Mouse (Mus musculus) liver, embryonic 11.5 days (tissue): ENCODE data around the gene Mettl7a2. TPM values are rescaled to one million over a fixed set of nuclear protein-coding genes. Genes with fewer than 3 reads are reported as not detected.
A peak's percentile ranks its signal among the peaks of the same experiment; 100 is the strongest.

Experiments used
- ATAC-seq: fragments of 200-750 bp; cut with Nextera tagmentation; replicated peaks from 2 replicates; pipeline ENCODE4 v1.8.0; 2017; ENCODE audit warnings: moderate number of reproducible peaks, mild to moderate bottlenecking, moderate TSS enrichment, moderate library complexity; ENCODE audit not compliant: low FRiP score
- DNase-seq: peaks from one replicate; pipeline ENCODE4 v3.0.0-alpha.2; 2017; ENCODE audit warnings: low spot score
- H3K27ac ChIP-seq: fragments of 300-500 bp; sonication (generic); 2 replicates; pipeline ENCODE4 v1.5.1; 2014; ENCODE audit warnings: mild to moderate bottlenecking, low read depth, low read length, control low read depth
- H3K27me3 ChIP-seq: fragments of 300-500 bp; sonication (generic); replicated peaks from 2 replicates; pipeline ENCODE4 v1.6.1; 2014; ENCODE audit warnings: low read length, mixed read lengths; ENCODE audit not compliant: control insufficient read depth, insufficient read depth
- H3K36me3 ChIP-seq: fragments of 300-500 bp; sonication (generic); 2 replicates; pipeline ENCODE4 v1.6.1; 2014; ENCODE audit warnings: mild to moderate bottlenecking, low read length, moderate library complexity, mixed read lengths; ENCODE audit not compliant: control insufficient read depth, insufficient read depth
- H3K4me1 ChIP-seq: fragments of 300-500 bp; sonication (generic); replicated peaks from 2 replicates; pipeline ENCODE4 v1.6.1; 2014; ENCODE audit warnings: low read length, mixed read lengths; ENCODE audit not compliant: control insufficient read depth, insufficient read depth
- H3K4me2 ChIP-seq: fragments of 300-500 bp; sonication (generic); 2 replicates; pipeline ENCODE4 v1.6.1; 2014; ENCODE audit warnings: mild to moderate bottlenecking, control low read depth, moderate library complexity
- H3K4me3 ChIP-seq: fragments of 300-500 bp; sonication (generic); 2 replicates; pipeline ENCODE4 v1.5.1; 2014; ENCODE audit warnings: low read depth, low read length, control low read depth
- H3K9ac ChIP-seq: fragments of 300-500 bp; sonication (generic); 2 replicates; pipeline ENCODE4 v1.6.1; 2014; ENCODE audit warnings: low read depth, low read length, control low read depth
- H3K9me3 ChIP-seq: fragments of 300-500 bp; sonication (generic); 2 replicates; pipeline ENCODE4 v1.6.1; 2016; ENCODE audit warnings: low read length, inconsistent platforms, mixed read lengths; ENCODE audit not compliant: control insufficient read depth
- WGBS: fragments of 180-500 bp; shearing (Covaris S2); extraction: QIAGEN DNeasy Blood & Tissue Kit; methylation state at CpG from one replicate; pipeline ENCODE4 v1.1.7; 2014; 5-methylcytosine and 5-hydroxymethylcytosine counted together
- polyA plus RNA-seq: library from polyadenylated mRNA; unstranded; fragments of >200 nt; fragmentation: Nextera tagmentation; extraction: Ambion mirVana; gene quantifications from 2 replicates; pipeline ENCODE4 v1.2.1, GENCODE M21; 2014

Mettl7a2 gene
- polyA plus RNA-seq, 1 experiment from 2014 or later = not detected

DNA sequence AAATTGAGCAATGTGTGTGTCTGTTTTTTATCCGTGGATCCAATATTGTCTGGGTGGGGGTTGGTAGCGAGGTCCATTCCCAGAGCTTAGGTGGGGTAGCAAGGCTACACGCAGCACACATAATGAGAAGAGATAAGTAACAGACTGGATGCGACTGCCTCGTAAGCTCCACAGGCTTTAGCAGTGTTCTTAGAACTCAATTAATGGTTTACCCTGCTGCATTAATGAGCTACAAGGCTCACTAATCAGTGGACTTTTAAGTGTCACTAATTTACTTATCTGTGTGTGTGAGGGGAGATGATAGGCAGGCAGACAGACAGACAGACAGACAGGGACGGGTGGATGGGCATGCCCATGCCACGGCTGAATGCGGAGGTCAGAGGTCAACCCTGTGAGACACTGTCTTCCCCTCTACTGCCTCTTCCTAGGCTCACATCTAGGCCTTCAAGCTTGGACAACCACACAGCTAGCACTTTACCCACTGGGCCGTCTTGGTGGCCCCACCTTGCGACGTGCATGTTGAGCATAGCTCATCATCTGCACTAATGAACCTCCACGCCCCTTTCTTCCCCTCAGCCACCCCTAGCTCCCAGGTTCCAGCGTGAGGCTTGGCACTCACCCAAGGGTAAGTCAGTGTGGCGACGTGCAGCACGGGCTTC lies 47.7 kb downstream of the Mettl7a2 start:
- H3K27ac ChIP-seq = no peak overlapping the region
- no peak overlapping the region for H3K4me2 ChIP-seq
- H3K27me3 ChIP-seq = no peaks in the 10 kb centered on the region
- no peak overlapping the region for H3K4me3 ChIP-seq
- H3K36me3 ChIP-seq = peaks cover 84% of the 10 kb centered on the region
- no peaks in the 10 kb centered on the region for H3K9me3 ChIP-seq
- ATAC-seq (no peak), DNase-seq (no peak)
- H3K9ac ChIP-seq = no peak overlapping the region
- H3K4me1 ChIP-seq = peaks cover 9% of the 10 kb centered on the region
- WGBS = 84% methylated on average over 16 of the region's 16 CpGs

GRCm38 (mm10) chr15:100401811-100402210 lies 48.8 kb downstream of the Mettl7a2 start:
- 97% methylated on average over 4 of the region's 4 CpGs for WGBS
- DNase-seq (no peak), ATAC-seq (no peak)

GRCm38 (mm10) chr15:100402347-100402746 lies 49.3 kb downstream of the Mettl7a2 start:
- no peak for DNase-seq
- 84% methylated on average over 14 of the region's 14 CpGs for WGBS
- no peak overlapping the region for H3K9ac ChIP-seq
- ATAC-seq = no peak
- no peak overlapping the region for H3K27ac ChIP-seq
- H3K27me3 ChIP-seq = no peaks in the 10 kb centered on the region
- no peaks in the 10 kb centered on the region for H3K9me3 ChIP-seq
- H3K36me3 ChIP-seq = peaks cover 72% of the 10 kb centered on the region
- no peak overlapping the region for H3K4me2 ChIP-seq
- peaks cover 13% of the 10 kb centered on the region for H3K4me1 ChIP-seq
- H3K4me3 ChIP-seq = no peak overlapping the region

More at GRCm38 (mm10) chr15:100401811-100402210, 48.8 kb downstream of the Mettl7a2 start:
- peaks cover 13% of the 10 kb centered on the region for H3K4me1 ChIP-seq
- H3K36me3 ChIP-seq = peaks cover 76% of the 10 kb centered on the region
- H3K9ac ChIP-seq = no peak overlapping the region
- no peak overlapping the region for H3K4me2 ChIP-seq
- H3K27me3 ChIP-seq = no peaks in the 10 kb centered on the region
- no peak overlapping the region for H3K27ac ChIP-seq
- no peaks in the 10 kb centered on the region for H3K9me3 ChIP-seq
- no peak overlapping the region for H3K4me3 ChIP-seq

DNA sequence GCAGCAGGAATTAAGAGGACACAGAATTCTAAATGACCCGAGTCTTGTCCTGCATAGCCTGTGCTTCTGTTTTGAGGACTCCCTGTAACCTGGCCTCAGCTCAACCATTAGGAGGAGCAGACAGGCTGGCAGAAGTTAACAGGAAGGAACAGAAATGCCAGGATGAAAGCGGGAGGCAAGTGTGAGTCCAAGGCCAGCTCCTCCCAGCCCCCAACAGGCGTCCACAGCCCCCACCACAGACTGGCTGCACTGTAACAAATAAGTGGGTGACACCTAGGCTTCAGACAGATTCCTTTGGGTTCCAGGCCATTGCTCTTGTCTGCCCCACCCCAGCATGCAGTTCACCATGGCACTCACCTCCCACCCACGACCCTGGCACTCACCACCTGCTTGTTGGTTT lies 49.8 kb downstream of the Mettl7a2 start:
- WGBS = 74% methylated on average over 4 of the region's 4 CpGs
- ATAC-seq (no peak), DNase-seq (no peak)
- Histone ChIP-seq H3K4me1 (peaks cover 13% of the 10 kb centered on the region), H3K4me3 (no peak overlapping the region), H3K4me2 (no peak overlapping the region), H3K27me3 (no peaks in the 10 kb centered on the region), H3K9ac (no peak overlapping the region), H3K36me3 (peaks cover 68% of the 10 kb centered on the region), H3K9me3 (no peaks in the 10 kb centered on the region), H3K27ac (no peak overlapping the region)

- H3K9me3 ChIP-seq = no peaks in the 10 kb centered on the region
- H3K9ac ChIP-seq = no peak overlapping the region
- 90% methylated on average over 16 of the region's 16 CpGs for WGBS
- H3K4me3 ChIP-seq = no peak overlapping the region
- no peaks in the 10 kb centered on the region for H3K27me3 ChIP-seq
- peaks cover 63% of the 10 kb centered on the region for H3K36me3 ChIP-seq
- no peak overlapping the region for H3K27ac ChIP-seq
- no peak overlapping the region for H3K4me2 ChIP-seq
- peaks cover 13% of the 10 kb centered on the region for H3K4me1 ChIP-seq
- DNase-seq (no peak), ATAC-seq (no peak)
Measured at GRCm38 (mm10) chr15:100403318-100404000, 50.5 kb downstream of the Mettl7a2 start.

DNA sequence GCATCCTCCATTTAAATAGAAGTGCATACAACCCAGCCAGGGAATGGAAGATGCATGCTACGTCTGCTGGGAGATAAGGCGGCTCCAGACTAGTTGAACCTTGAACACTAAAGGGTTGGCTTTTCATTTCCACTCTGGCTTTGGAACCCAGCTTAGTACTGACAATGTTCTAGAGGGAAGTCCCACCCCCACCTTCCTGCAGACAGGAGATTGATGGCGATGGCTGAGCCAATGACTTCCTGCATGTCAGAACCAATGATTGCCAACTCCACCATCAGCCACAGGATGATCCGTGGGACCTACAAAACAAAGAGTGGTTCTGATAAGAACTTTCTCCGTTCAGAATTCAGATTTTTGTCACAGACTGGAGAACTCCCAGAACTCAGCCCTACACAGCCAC lies 53.1 kb downstream of the Mettl7a2 start:
- Histone ChIP-seq H3K36me3 (peaks cover 49% of the 10 kb centered on the region), H3K4me1 (peaks cover 18% of the 10 kb centered on the region), H3K4me3 (no peak overlapping the region), H3K9ac (no peak overlapping the region), H3K4me2 (no peak overlapping the region), H3K27ac (no peak overlapping the region; the same call in 1 of the 2 replicates), H3K27me3 (no peaks in the 10 kb centered on the region), H3K9me3 (no peaks in the 10 kb centered on the region)
- ATAC-seq = no peak
- WGBS = 50% methylated on average over 5 of the region's 5 CpGs
- no peak for DNase-seq

- 51% methylated on average over 14 of the region's 14 CpGs for WGBS
- ATAC-seq = peak; percentile 76
Measured at GRCm38 (mm10) chr15:100410918-100411672, 58.1 kb downstream of the Mettl7a2 start.

More at GRCm38 (mm10) chr15:100410918-100411672, 58.1 kb downstream of the Mettl7a2 start:
- H3K36me3 ChIP-seq = peaks cover 13% of the 10 kb centered on the region
- H3K9ac ChIP-seq = no peak overlapping the region
- no peak for DNase-seq
- H3K4me1 ChIP-seq = peaks cover 28% of the 10 kb centered on the region
- peak overlapping the region; percentile 39; the same call in 1 of the 2 replicates for H3K27ac ChIP-seq
- no peak overlapping the region for H3K4me3 ChIP-seq
- H3K4me2 ChIP-seq = peak overlapping the region; percentile 46
- H3K27me3 ChIP-seq = no peaks in the 10 kb centered on the region
- H3K9me3 ChIP-seq = no peaks in the 10 kb centered on the region
